Mouse (Mus musculus): ENCODE data around the gene Tbc1d19.

Tbc1d19 gene

GRCm38 (mm10) chr5:53953216-53953615, 143.8 kb downstream of the Tbc1d19 start:
- no peak for DNase-seq (ENCODE audit: low spot score in 2 of 2)
